Mouse (Mus musculus): ENCODE measurements around the gene Vmn2r98.
"Not testable (repeated sequence)": the region's sequence is repeated elsewhere in the genome, so short reads cannot be mapped to it uniquely, and the experiment has no call there.

Gene Vmn2r98

GRCm38 (mm10) chr17:19053160-19053559 lies at the start of gene Vmn2r98:
Gene Vmn2r98, plus strand, starts transcription at chr17:19053460.
- not testable (repeated sequence) for DNase-seq (ENCODE audit: extremely low spot score, low read depth, low spot score)

- not testable (repeated sequence) for DNase-seq (ENCODE audit: extremely low spot score, low read depth, low spot score)
Observed at GRCm38 (mm10) chr17:19031441-19031840, 21.8 kb upstream of the Vmn2r98 start.

- no peak for DNase-seq (ENCODE audit: extremely low spot score, low read depth, low spot score)
Observed at GRCm38 (mm10) chr17:19031962-19032361, 21.3 kb upstream of the Vmn2r98 start.

GRCm38 (mm10) chr17:19032721-19033120 lies 20.5 kb upstream of the Vmn2r98 start:
- DNase-seq (ENCODE audit: extremely low spot score, low read depth, low spot score): no peak

Measured in hindlimb bud, embryonic 11.5 days (tissue).